In the genomic region with DNA sequence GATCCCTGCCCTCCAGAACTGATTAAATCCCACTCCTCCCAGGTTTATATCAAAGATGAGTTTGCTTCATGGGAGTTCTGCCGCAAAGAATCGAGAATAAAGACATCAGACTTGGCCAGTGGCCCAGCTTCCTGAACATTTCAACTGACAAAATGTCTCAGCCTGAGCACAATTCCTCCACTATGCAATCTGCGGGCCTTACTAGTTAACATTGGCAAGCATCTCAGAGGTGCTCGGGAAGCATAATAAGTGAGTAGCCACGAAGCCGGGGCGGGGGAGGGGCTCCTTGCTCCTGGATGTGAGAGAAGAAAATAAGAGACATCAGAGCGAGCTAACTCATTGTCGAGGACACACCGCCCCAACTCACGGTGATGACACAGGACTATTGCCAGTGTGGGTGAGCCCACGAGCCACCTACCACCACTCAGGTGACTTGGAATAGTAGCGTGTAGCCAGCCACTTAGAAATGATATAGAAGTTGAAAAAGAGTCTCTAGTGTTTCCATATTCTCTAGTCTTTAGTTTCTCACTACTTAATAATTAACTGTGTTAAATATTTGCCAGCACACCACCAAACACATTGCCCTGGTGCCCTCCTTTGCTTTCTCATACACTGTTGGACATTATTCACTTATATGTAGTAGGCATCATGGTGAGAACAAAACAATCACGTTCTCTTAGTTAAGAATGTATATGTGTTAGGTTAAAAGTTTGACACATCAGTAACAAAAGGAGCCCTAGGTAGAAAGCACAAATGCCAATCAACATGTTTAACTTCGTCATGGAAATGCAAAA, we compare ENCODE assay signal across 10 mouse cellular contexts. TPM values are rescaled to one million over a fixed set of nuclear protein-coding genes. Genes with fewer than 3 reads are reported as not detected.
A peak's percentile ranks its signal among the peaks of the same experiment; 100 is the strongest.
DNase-seq lines count a peak whose midpoint lies in the region; ATAC-seq and TF ChIP-seq lines count a peak whose summit lies in the region.
"Had no signal": no experiment of that assay in that cellular context is flagged by ENCODE, and none has a peak within 500 bp of the region (broad histone marks: within the 10 kb centered on the region; RNA-seq: fewer than 3 reads in every experiment).

No protein-coding gene starts in this region.

- no peak overlapping the region for H3K27ac ChIP-seq in heart, embryonic 10.5 days
- no peak overlapping the region for H3K27ac ChIP-seq in forebrain, postnatal 0 days (ENCODE audit: low read depth, low read length)
- H3K27ac ChIP-seq: liver, embryonic 15.5 days had no signal

- H3K4me2 ChIP-seq in forebrain, postnatal 0 days (ENCODE audit: low read depth): 0 out of 2 replicates have a peak overlapping the region, but pooled peaks have one; percentile 1
- H3K4me2 ChIP-seq: liver, embryonic 15.5 days had no signal

- H3K9me3 ChIP-seq in heart, embryonic 10.5 days: no peaks in the 10 kb centered on the region
- no peaks in the 10 kb centered on the region for H3K9me3 ChIP-seq in forebrain, postnatal 0 days (ENCODE audit: low read length)
- H3K9me3 ChIP-seq: liver, embryonic 15.5 days had no signal

- H3K36me3 ChIP-seq in heart, embryonic 10.5 days: no peaks in the 10 kb centered on the region
- H3K36me3 ChIP-seq in forebrain, postnatal 0 days (ENCODE audit: insufficient read depth): no peaks in the 10 kb centered on the region
- H3K36me3 ChIP-seq: liver, embryonic 15.5 days had no signal

- 74% methylated on average over 15 of the region's 15 CpGs for WGBS in heart, embryonic 10.5 days
- WGBS in forebrain, postnatal 0 days: 44% methylated on average over 15 of the region's 15 CpGs

- no peak overlapping the region for H3K9ac ChIP-seq in forebrain, postnatal 0 days
- H3K9ac ChIP-seq: liver, embryonic 15.5 days had no signal

- no peaks in the 10 kb centered on the region for H3K4me1 ChIP-seq in heart, embryonic 10.5 days
- H3K4me1 ChIP-seq in forebrain, postnatal 0 days (ENCODE audit: insufficient read depth): no peaks in the 10 kb centered on the region
- H3K4me1 ChIP-seq: liver, embryonic 15.5 days had no signal

- TF ChIP-seq CTCF in forebrain, postnatal 0 days (IDR thresholded peaks at IDR 0.05; ENCODE audit: low read depth): no peak

- no peak overlapping the region for H3K4me3 ChIP-seq in heart, embryonic 10.5 days
- H3K4me3 ChIP-seq in forebrain, postnatal 0 days (ENCODE audit: low read depth, low read length): no peak overlapping the region
- H3K4me3 ChIP-seq: liver, embryonic 15.5 days had no signal

- ATAC-seq in forebrain, postnatal 0 days: peak; percentile 51; the same call in 1 of the 2 replicates
- no peak for ATAC-seq in monocyte, adult 5-6 weeks (replicated peaks; ENCODE audit: insufficient number of reproducible peaks, low FRiP score, low TSS enrichment, poor library complexity, severe bottlenecking)

- no peaks in the 10 kb centered on the region for H3K27me3 ChIP-seq in heart, embryonic 10.5 days (ENCODE audit: insufficient read depth, poor library complexity, severe bottlenecking)
- H3K27me3 ChIP-seq in forebrain, postnatal 0 days (ENCODE audit: insufficient read depth, low read length): no peaks in the 10 kb centered on the region
- H3K27me3 ChIP-seq: liver, embryonic 15.5 days had no signal

- peak; percentile 35 for DNase-seq in heart, adult 11 months
- DNase-seq in heart, embryonic 10.5 days (ENCODE audit: low spot score): no peak
- peak; percentile 43 for DNase-seq in forebrain, postnatal 0 days
- DNase-seq in kidney, postnatal 25 days: peak; percentile 73 to 76
- peak; percentile 20 for DNase-seq in right cerebral cortex, adult 18-20 months
- no peak for DNase-seq in embryo, embryonic 9.5 days (ENCODE audit: extremely low spot score)
- no peak for DNase-seq in gastrocnemius, postnatal 10 days

RNA-seq across cellular contexts. Expression of a gene that starts 8.1 kb away (rescaled TPM):
- 0.07 and 0.11 TPM in 2 replicates for polyA plus RNA-seq in heart, embryonic 10.5 days (2016; fragmentation: Nextera tagmentation; extraction: Ambion mirVana)
- 1.1 and 1.8 TPM in 2 replicates for total RNA-seq in forebrain, postnatal 0 days (2014; rRNA removed)
- 1.8 and 1.9 TPM in 2 replicates for polyA plus RNA-seq in forebrain, postnatal 0 days (2015; fragmentation: Nextera tagmentation; extraction: Ambion mirVana)
- total RNA-seq in gastrocnemius, postnatal 10 days (2021): not detected
- 0.48 to 1.1 TPM in 2 of 3 replicates, not detected in the other for total RNA-seq in monocyte, adult 5-6 weeks (2017)
- polyA plus RNA-seq: heart, embryonic 16.5 days; liver, embryonic 15.5 days had no signal

RNA-seq across cellular contexts. Expression of a gene that starts 42.5 kb away (rescaled TPM):
- 41.5 and 50.9 TPM in 2 replicates for polyA plus RNA-seq in heart, embryonic 10.5 days (2016; fragmentation: Nextera tagmentation; extraction: Ambion mirVana)
- total RNA-seq in forebrain, postnatal 0 days (2014; rRNA removed): 95.0 and 99.9 TPM in 2 replicates
- polyA plus RNA-seq in forebrain, postnatal 0 days (2015; fragmentation: Nextera tagmentation; extraction: Ambion mirVana): 30.7 and 42.8 TPM in 2 replicates
- 10 to 100 TPM; 63.8 to 70.3 TPM for total RNA-seq in gastrocnemius, postnatal 10 days (2021)
- total RNA-seq in monocyte, adult 5-6 weeks (2017): 53.4 to 71.9 TPM (median 57.4 TPM) in 3 replicates

Comparison
In these comparisons a context has a peak if more than half of its experiments do, and no peak if none do; other contexts are left out.
1. DNase-seq: peak in heart, adult 11 months (single experiment), forebrain, postnatal 0 days (single experiment), kidney, postnatal 25 days (2 of 2) and right cerebral cortex, adult 18-20 months (single experiment); none in heart, embryonic 10.5 days (single experiment), embryo, embryonic 9.5 days (single experiment) and gastrocnemius, postnatal 10 days (single experiment).